Mouse (Mus musculus) cerebellum, adult 9-11 months (tissue): ENCODE measurements around the gene P2rx2.

Experiments used
- DNase-seq: peaks from one replicate; pipeline ENCODE4 v3.0.0; 2022

Gene P2rx2

GRCm38 (mm10) chr5:110342648-110343284, at the start of gene P2rx2:
TSS of gene P2rx2 (minus strand) at chr5:110343212.
- peak; percentile 28 for DNase-seq

- DNase-seq = peak; percentile 90
These were observed 49.7 kb upstream of the P2rx2 start for GRCm38 (mm10) chr5:110392727-110393126.

- DNase-seq = peak; percentile 87
These were observed 47.6 kb upstream of the P2rx2 start for GRCm38 (mm10) chr5:110390631-110391030.

- DNase-seq = no peak
These were observed 44.3 kb upstream of the P2rx2 start for GRCm38 (mm10) chr5:110387332-110387731.

- DNase-seq = peak; percentile 80
These were observed 43.6 kb upstream of the P2rx2 start for GRCm38 (mm10) chr5:110386371-110387330.

- DNase-seq = no peak
These were observed 42.3 kb upstream of the P2rx2 start for GRCm38 (mm10) chr5:110385263-110385662.

- DNase-seq = no peak
These were observed 41.5 kb upstream of the P2rx2 start for GRCm38 (mm10) chr5:110384491-110384890.

- no peak for DNase-seq
These were observed 36.8 kb upstream of the P2rx2 start for GRCm38 (mm10) chr5:110379823-110380222.

- peak; percentile 68 for DNase-seq
These were observed 36.1 kb upstream of the P2rx2 start for GRCm38 (mm10) chr5:110379086-110379485.

- DNase-seq = peak; percentile 56
These were observed 35.2 kb upstream of the P2rx2 start for GRCm38 (mm10) chr5:110378181-110378583.

GRCm38 (mm10) chr5:110376802-110377433, 33.9 kb upstream of the P2rx2 start:
- peak; percentile 87 for DNase-seq

- DNase-seq = no peak
These were observed 21.0 kb upstream of the P2rx2 start for GRCm38 (mm10) chr5:110363822-110364545.

GRCm38 (mm10) chr5:110363179-110363821, 20.3 kb upstream of the P2rx2 start:
- peak; percentile 59 for DNase-seq

- DNase-seq = no peak
These were observed 19.8 kb upstream of the P2rx2 start for GRCm38 (mm10) chr5:110362813-110363178.

- no peak for DNase-seq
These were observed 18.5 kb upstream of the P2rx2 start for GRCm38 (mm10) chr5:110361465-110361864.

- peak; percentile 77 for DNase-seq
These were observed 14.6 kb upstream of the P2rx2 start for GRCm38 (mm10) chr5:110357531-110358179.

- no peak for DNase-seq
These were observed 11.7 kb upstream of the P2rx2 start for GRCm38 (mm10) chr5:110354716-110355115.

- no peak for DNase-seq
These were observed 4.0 kb upstream of the P2rx2 start for GRCm38 (mm10) chr5:110347006-110347405.

- DNase-seq = no peak
These were observed 2.5 kb upstream of the P2rx2 start for GRCm38 (mm10) chr5:110345553-110345952.

GRCm38 (mm10) chr5:110344524-110344923, 1.5 kb upstream of the P2rx2 start, which contains the start of gene Lrcol1:
TSS of gene Lrcol1 (plus strand) at chr5:110344730.
- DNase-seq = no peak

GRCm38 (mm10) chr5:110338792-110339191, 4.2 kb downstream of the P2rx2 start:
- no peak for DNase-seq

- no peak for DNase-seq
These were observed 12.5 kb downstream of the P2rx2 start for GRCm38 (mm10) chr5:110330508-110330907.
